Mouse (Mus musculus): ENCODE measurements around the gene Zfp994. TPM values are rescaled to one million over a fixed set of nuclear protein-coding genes. Genes with fewer than 3 reads are reported as not detected.
A peak's percentile ranks its signal among the peaks of the same experiment; 100 is the strongest.
"Not testable (repeated sequence)": the region's sequence is repeated elsewhere in the genome, so short reads cannot be mapped to it uniquely, and the experiment has no call there.

Gene Zfp994
- 4.0 and 5.2 TPM in 2 replicates for polyA plus RNA-seq (2014; fragmentation: Nextera tagmentation; extraction: Ambion mirVana)

GRCm38 (mm10) chr17:22225422-22226012, at the start of gene Zfp994:
TSS of gene Zfp994 (minus strand) at chr17:22225616.
- not testable (repeated sequence) for H3K36me3 ChIP-seq (ENCODE audit: control insufficient read depth, insufficient read depth, low read length); H3K4me1 ChIP-seq (ENCODE audit: control insufficient read depth, insufficient read depth, low read length); H3K9me3 ChIP-seq (ENCODE audit: control insufficient read depth, low read length); H3K27me3 ChIP-seq (ENCODE audit: control insufficient read depth, insufficient read depth, low read length)
- Histone ChIP-seq H3K9ac (ENCODE audit: low read length) (peak within 1 kb of the TSS; percentile 62), H3K27ac (ENCODE audit: low read depth, low read length) (peak within 1 kb of the TSS; percentile 41; the same call in 1 of the 2 replicates), H3K4me2 (peak within 1 kb of the TSS; percentile 51), H3K4me3 (ENCODE audit: low read depth, low read length) (peak within 1 kb of the TSS; percentile 49)
- ATAC-seq (ENCODE audit: low FRiP score) (peak; percentile 100), DNase-seq (ENCODE audit: low spot score, missing footprints) (peak; percentile 99)
- under 1% methylated on average over 23 of the region's 23 CpGs for WGBS

- not testable (repeated sequence) for H3K4me3 ChIP-seq (ENCODE audit: low read depth, low read length); H3K4me2 ChIP-seq; H3K27me3 ChIP-seq (ENCODE audit: control insufficient read depth, insufficient read depth, low read length); H3K9me3 ChIP-seq (ENCODE audit: control insufficient read depth, low read length); DNase-seq (ENCODE audit: low spot score, missing footprints); H3K4me1 ChIP-seq (ENCODE audit: control insufficient read depth, insufficient read depth, low read length); H3K9ac ChIP-seq (ENCODE audit: low read length); ATAC-seq (ENCODE audit: low FRiP score); H3K36me3 ChIP-seq (ENCODE audit: control insufficient read depth, insufficient read depth, low read length); H3K27ac ChIP-seq (ENCODE audit: low read depth, low read length)
- 70% methylated on average over 17 of the region's 19 CpGs for WGBS
Measured at GRCm38 (mm10) chr17:22230701-22231100, 5.3 kb upstream of the Zfp994 start.

- DNase-seq (ENCODE audit: low spot score, missing footprints) (peak; percentile 75), ATAC-seq (ENCODE audit: low FRiP score) (peak; percentile 80)
- WGBS: 0% methylated on average over 3 of the region's 3 CpGs
- H3K9me3 ChIP-seq (ENCODE audit: control insufficient read depth, low read length); H3K27me3 ChIP-seq (ENCODE audit: control insufficient read depth, insufficient read depth, low read length); H3K27ac ChIP-seq (ENCODE audit: low read depth, low read length); H3K4me1 ChIP-seq (ENCODE audit: control insufficient read depth, insufficient read depth, low read length); H3K36me3 ChIP-seq (ENCODE audit: control insufficient read depth, insufficient read depth, low read length): not testable (repeated sequence)
- Histone ChIP-seq H3K4me2 (peak overlapping the region; percentile 51), H3K4me3 (ENCODE audit: low read depth, low read length) (peak overlapping the region; percentile 49), H3K9ac (ENCODE audit: low read length) (peak overlapping the region; percentile 62)
Measured at GRCm38 (mm10) chr17:22225015-22225414, 401 bp downstream of the Zfp994 start.

- Histone ChIP-seq H3K9ac (ENCODE audit: low read length) (peak within 1 kb of the TSS; percentile 70), H3K4me3 (ENCODE audit: low read depth, low read length) (peak within 1 kb of the TSS; percentile 46), H3K4me2 (peak within 1 kb of the TSS; percentile 49)
- H3K4me1 ChIP-seq (ENCODE audit: control insufficient read depth, insufficient read depth, low read length); H3K9me3 ChIP-seq (ENCODE audit: control insufficient read depth, low read length); H3K27me3 ChIP-seq (ENCODE audit: control insufficient read depth, insufficient read depth, low read length); H3K36me3 ChIP-seq (ENCODE audit: control insufficient read depth, insufficient read depth, low read length); H3K27ac ChIP-seq (ENCODE audit: low read depth, low read length): not testable (repeated sequence)
- DNase-seq (ENCODE audit: low spot score, missing footprints) (peak; percentile 92), ATAC-seq (ENCODE audit: low FRiP score) (peak; percentile 91)
- WGBS: under 1% methylated on average over 16 of the region's 16 CpGs
Measured at GRCm38 (mm10) chr17:22165722-22166294, 59.6 kb downstream of the Zfp994 start, which contains the start of gene Zfp947. TSS of gene Zfp947 (minus strand) at chr17:22166190.

GRCm38 (mm10) chr17:22165304-22165703, 60.1 kb downstream of the Zfp994 start:
- WGBS: 7% methylated on average over 3 of the region's 3 CpGs
- not testable (repeated sequence) for H3K27ac ChIP-seq (ENCODE audit: low read depth, low read length)

GRCm38 (mm10) chr17:22153951-22154350, 71.5 kb downstream of the Zfp994 start:
- WGBS: 69% methylated on average over 2 of the region's 4 CpGs
- H3K27me3 ChIP-seq (ENCODE audit: control insufficient read depth, insufficient read depth, low read length); H3K4me1 ChIP-seq (ENCODE audit: control insufficient read depth, insufficient read depth, low read length); H3K36me3 ChIP-seq (ENCODE audit: control insufficient read depth, insufficient read depth, low read length); H3K4me3 ChIP-seq (ENCODE audit: low read depth, low read length); H3K9me3 ChIP-seq (ENCODE audit: control insufficient read depth, low read length); H3K4me2 ChIP-seq; DNase-seq (ENCODE audit: low spot score, missing footprints); H3K9ac ChIP-seq (ENCODE audit: low read length); H3K27ac ChIP-seq (ENCODE audit: low read depth, low read length); ATAC-seq (ENCODE audit: low FRiP score): not testable (repeated sequence)

More at GRCm38 (mm10) chr17:22165304-22165703, 60.1 kb downstream of the Zfp994 start:
- H3K4me2 ChIP-seq: peak overlapping the region; percentile 49
- not testable (repeated sequence) for H3K36me3 ChIP-seq (ENCODE audit: control insufficient read depth, insufficient read depth, low read length); DNase-seq (ENCODE audit: low spot score, missing footprints); H3K9me3 ChIP-seq (ENCODE audit: control insufficient read depth, low read length); H3K4me1 ChIP-seq (ENCODE audit: control insufficient read depth, insufficient read depth, low read length); H3K27me3 ChIP-seq (ENCODE audit: control insufficient read depth, insufficient read depth, low read length)
- H3K4me3 ChIP-seq (ENCODE audit: low read depth, low read length): peak overlapping the region; percentile 46
- peak; percentile 84 for ATAC-seq (ENCODE audit: low FRiP score)
- H3K9ac ChIP-seq (ENCODE audit: low read length): peak overlapping the region; percentile 70

Other genes with a start within 250 kb of the Zfp994 start
- gene Zfp947, start 59.4 kb downstream of the Zfp994 start, polyA plus RNA-seq (2014; fragmentation: Nextera tagmentation; extraction: Ambion mirVana): 2.4 and 3.2 TPM in 2 replicates
- gene CT030661.1, start 89.2 kb upstream of the Zfp994 start, polyA plus RNA-seq (2014; fragmentation: Nextera tagmentation; extraction: Ambion mirVana): 14.1 and 14.3 TPM in 2 replicates
- 19.8 and 21.6 TPM in 2 replicates for gene Zfp944, start 135.8 kb upstream of the Zfp994 start, polyA plus RNA-seq (2014; fragmentation: Nextera tagmentation; extraction: Ambion mirVana)
- 11.9 and 14.8 TPM in 2 replicates for gene Zfp758, start 135.8 kb upstream of the Zfp994 start, polyA plus RNA-seq (2014; fragmentation: Nextera tagmentation; extraction: Ambion mirVana)
- 32.6 and 39.3 TPM in 2 replicates for gene Zfp946, start 198.6 kb upstream of the Zfp994 start, polyA plus RNA-seq (2014; fragmentation: Nextera tagmentation; extraction: Ambion mirVana)